Mouse (Mus musculus) forebrain, postnatal 0 days (tissue): ENCODE data around the gene Rps6ka1. TPM values are rescaled to one million over a fixed set of nuclear protein-coding genes. Genes with fewer than 3 reads are reported as not detected.

ENCODE experiments used
- ATAC-seq: fragments of 200-750 bp; cut with Nextera tagmentation; 2 replicates; pipeline ENCODE4 v1.8.0; 2017; ENCODE audit warnings: mild to moderate bottlenecking, moderate library complexity
- DNase-seq: peaks from one replicate; pipeline ENCODE4 v3.0.0-alpha.2; 2015
- H3K27ac ChIP-seq: fragments of 300-500 bp; sonication (generic); 2 replicates; pipeline ENCODE4 v1.5.1; 2014; ENCODE audit warnings: low read depth, mild to moderate bottlenecking, antibody characterized with exemption, low read length, moderate library complexity, mixed read lengths
- H3K27me3 ChIP-seq: fragments of 300-500 bp; sonication (generic); 2 replicates; pipeline ENCODE4 v1.6.1; 2014; ENCODE audit warnings: mild to moderate bottlenecking, low read length, mixed read lengths; ENCODE audit not compliant: insufficient read depth
- H3K36me3 ChIP-seq: fragments of 300-500 bp; sonication (generic); 2 replicates; pipeline ENCODE4 v1.6.1; 2014; ENCODE audit warnings: mild to moderate bottlenecking, moderate library complexity; ENCODE audit not compliant: insufficient read depth
- H3K4me1 ChIP-seq: fragments of 300-500 bp; sonication (generic); 2 replicates; pipeline ENCODE4 v1.6.1; 2014; ENCODE audit warnings: antibody characterized with exemption; ENCODE audit not compliant: insufficient read depth
- H3K4me2 ChIP-seq: fragments of 300-500 bp; sonication (generic); 2 replicates; pipeline ENCODE4 v1.6.1; 2014; ENCODE audit warnings: low read depth, mild to moderate bottlenecking, moderate library complexity
- H3K4me3 ChIP-seq: fragments of 300-500 bp; sonication (generic); 2 replicates; pipeline ENCODE4 v1.5.1; 2014; ENCODE audit warnings: low read depth, low read length, mixed read lengths
- H3K9ac ChIP-seq: fragments of 300-500 bp; sonication (generic); 2 replicates; pipeline ENCODE4 v1.6.1; 2014; ENCODE audit warnings: mild to moderate bottlenecking
- H3K9me3 ChIP-seq: fragments of 300-500 bp; sonication (generic); 2 replicates; pipeline ENCODE4 v1.6.1; 2016; ENCODE audit warnings: low read length
- CTCF ChIP-seq: sonication (generic); IDR thresholded peaks from 2 replicates; pipeline ENCODE4 v1.5.1; 2016; ENCODE audit warnings: antibody characterized with exemption, control low read depth, low read depth
- WGBS: fragments of 180-500 bp; shearing (Covaris S2); extraction: QIAGEN DNeasy Blood & Tissue Kit; methylation state at CpG from one replicate; pipeline ENCODE4 v1.1.7; 2014; 5-methylcytosine and 5-hydroxymethylcytosine counted together
- polyA plus RNA-seq: library from polyadenylated mRNA; unstranded; fragments of >200 nt; fragmentation: Nextera tagmentation; extraction: Ambion mirVana; gene quantifications from 2 replicates; pipeline ENCODE4 v1.2.1, GENCODE M21; 2015
- total RNA-seq: library from RNA; depleted of rRNA; stranded (reverse); fragments of >200 nt; gene quantifications from 2 replicates; pipeline ENCODE4 v1.2.3, GENCODE M21; 2014; rRNA removed

Rps6ka1 gene
- total and polyA plus RNA-seq, 2 experiments from 2014 or later, result 19.4 to 21.4 TPM

GRCm38 (mm10) chr4:133804401-133805263 is 83.0 kb downstream of the Rps6ka1 start:
- ATAC-seq (no peak), DNase-seq (no peak)
- TF ChIP-seq CTCF, result no peak
- no peaks in the 10 kb centered on the region for H3K9me3 ChIP-seq
- H3K4me3 ChIP-seq, result no peak overlapping the region
- no peak overlapping the region for H3K4me2 ChIP-seq
- no peak overlapping the region for H3K9ac ChIP-seq
- no peaks in the 10 kb centered on the region for H3K27me3 ChIP-seq
- no peaks in the 10 kb centered on the region for H3K4me1 ChIP-seq
- WGBS, result 71% methylated on average over 15 of the region's 15 CpGs
- no peaks in the 10 kb centered on the region for H3K36me3 ChIP-seq
- no peak overlapping the region for H3K27ac ChIP-seq

GRCm38 (mm10) chr4:133800589-133800988 is 87.0 kb downstream of the Rps6ka1 start:
- H3K36me3 ChIP-seq, result no peaks in the 10 kb centered on the region
- H3K27me3 ChIP-seq, result no peaks in the 10 kb centered on the region
- H3K9me3 ChIP-seq, result no peaks in the 10 kb centered on the region
- ATAC-seq, result no peak
- no peak overlapping the region for H3K9ac ChIP-seq
- TF ChIP-seq CTCF, result no peak
- H3K4me2 ChIP-seq, result no peak overlapping the region
- WGBS, result 19% methylated on average over 6 of the region's 6 CpGs
- no peak overlapping the region for H3K27ac ChIP-seq
- no peaks in the 10 kb centered on the region for H3K4me1 ChIP-seq
- no peak overlapping the region for H3K4me3 ChIP-seq
- no peak for DNase-seq

Other genes starting within 250 kb of the Rps6ka1 start
- gene Zdhhc18, start 237.6 kb downstream of the Rps6ka1 start, total RNA-seq, result 14.8 and 21.2 TPM in 2 replicates
- gene Zdhhc18, start 237.6 kb downstream of the Rps6ka1 start, polyA plus RNA-seq, result 9.3 and 9.6 TPM in 2 replicates
- 9.5 and 12.0 TPM in 2 replicates for gene Pigv, start 215.2 kb downstream of the Rps6ka1 start, total RNA-seq
- gene Pigv, start 215.2 kb downstream of the Rps6ka1 start, polyA plus RNA-seq, result 9.2 and 12.5 TPM in 2 replicates
- 36.2 and 51.0 TPM in 2 replicates for gene Arid1a, start 131.0 kb downstream of the Rps6ka1 start, total RNA-seq
- 12.7 and 19.3 TPM in 2 replicates for gene Arid1a, start 131.0 kb downstream of the Rps6ka1 start, polyA plus RNA-seq
- gene Hmgn2, start 80.9 kb upstream of the Rps6ka1 start, total RNA-seq, result 377 and 408 TPM in 2 replicates
- 1,226 and 1,340 TPM in 2 replicates for gene Hmgn2, start 80.9 kb upstream of the Rps6ka1 start, polyA plus RNA-seq
- gene Dhdds, start 113.1 kb upstream of the Rps6ka1 start, total RNA-seq, result 40.2 and 42.0 TPM in 2 replicates
- 39.8 and 43.5 TPM in 2 replicates for gene Dhdds, start 113.1 kb upstream of the Rps6ka1 start, polyA plus RNA-seq
- gene Lin28a, start 131.0 kb upstream of the Rps6ka1 start, total RNA-seq, result 0.05 TPM in 1 of 2 replicates, not detected in the other
- gene Lin28a, start 131.0 kb upstream of the Rps6ka1 start, polyA plus RNA-seq, result not detected in 2 replicates
- not detected in 2 replicates for gene Zfp683, start 166.0 kb upstream of the Rps6ka1 start, total RNA-seq
- gene Zfp683, start 166.0 kb upstream of the Rps6ka1 start, polyA plus RNA-seq, result not detected in 2 replicates
- 3.4 and 11.8 TPM in 2 replicates for gene Crybg2, start 173.0 kb upstream of the Rps6ka1 start, total RNA-seq
- 3.7 and 4.5 TPM in 2 replicates for gene Crybg2, start 173.0 kb upstream of the Rps6ka1 start, polyA plus RNA-seq
- 1.2 and 2.0 TPM in 2 replicates for gene Cd52, start 207.3 kb upstream of the Rps6ka1 start, total RNA-seq
- gene Cd52, start 207.3 kb upstream of the Rps6ka1 start, polyA plus RNA-seq, result 4.1 and 4.6 TPM in 2 replicates
- 5.5 and 13.7 TPM in 2 replicates for gene Ubxn11, start 214.8 kb upstream of the Rps6ka1 start, total RNA-seq
- 11.0 and 14.3 TPM in 2 replicates for gene Ubxn11, start 214.8 kb upstream of the Rps6ka1 start, polyA plus RNA-seq
- gene Sh3bgrl3, start 241.0 kb upstream of the Rps6ka1 start, total RNA-seq, result 124 and 162 TPM in 2 replicates
- gene Sh3bgrl3, start 241.0 kb upstream of the Rps6ka1 start, polyA plus RNA-seq, result 554 and 579 TPM in 2 replicates